Mouse (Mus musculus): ENCODE data around the gene Atp13a2.

The Atp13a2 gene

GRCm38 (mm10) chr4:140986711-140987395 lies at the start of gene Atp13a2:
Gene Atp13a2, plus strand, starts transcription at chr4:140986873.
- DNase-seq (ENCODE audit: low read depth, low spot score): peak; percentile 47

GRCm38 (mm10) chr4:140944356-140944755 lies 42.3 kb upstream of the Atp13a2 start:
- DNase-seq (ENCODE audit: low read depth, low spot score): no peak

GRCm38 (mm10) chr4:140944961-140945442 lies 41.7 kb upstream of the Atp13a2 start:
- DNase-seq (ENCODE audit: low read depth, low spot score): no peak

GRCm38 (mm10) chr4:140945571-140945970 lies 41.1 kb upstream of the Atp13a2 start:
- DNase-seq (ENCODE audit: low read depth, low spot score): no peak

- DNase-seq (ENCODE audit: low read depth, low spot score): no peak
These were observed 40.6 kb upstream of the Atp13a2 start for GRCm38 (mm10) chr4:140946048-140946447.

- no peak for DNase-seq (ENCODE audit: low read depth, low spot score)
These were observed 40.0 kb upstream of the Atp13a2 start for GRCm38 (mm10) chr4:140946580-140947205.

GRCm38 (mm10) chr4:140947487-140948440 lies 38.9 kb upstream of the Atp13a2 start:
- DNase-seq (ENCODE audit: low read depth, low spot score): no peak

- DNase-seq (ENCODE audit: low read depth, low spot score): no peak
These were observed 38.2 kb upstream of the Atp13a2 start for GRCm38 (mm10) chr4:140948481-140948880.

- no peak for DNase-seq (ENCODE audit: low read depth, low spot score)
These were observed 37.6 kb upstream of the Atp13a2 start for GRCm38 (mm10) chr4:140949052-140949451.

- no peak for DNase-seq (ENCODE audit: low read depth, low spot score)
These were observed 37.1 kb upstream of the Atp13a2 start for GRCm38 (mm10) chr4:140949616-140950015.

- no peak for DNase-seq (ENCODE audit: low read depth, low spot score)
These were observed 36.1 kb upstream of the Atp13a2 start for GRCm38 (mm10) chr4:140950574-140950973.

GRCm38 (mm10) chr4:140951861-140952641 lies 34.6 kb upstream of the Atp13a2 start:
- no peak for DNase-seq (ENCODE audit: low read depth, low spot score)

GRCm38 (mm10) chr4:140957131-140957702 lies 29.5 kb upstream of the Atp13a2 start:
- no peak for DNase-seq (ENCODE audit: low read depth, low spot score)

GRCm38 (mm10) chr4:140957725-140958124 lies 28.9 kb upstream of the Atp13a2 start:
- DNase-seq (ENCODE audit: low read depth, low spot score): no peak

- no peak for DNase-seq (ENCODE audit: low read depth, low spot score)
These were observed 28.4 kb upstream of the Atp13a2 start for GRCm38 (mm10) chr4:140958319-140958718.

GRCm38 (mm10) chr4:140959128-140959679 lies 27.5 kb upstream of the Atp13a2 start:
- DNase-seq (ENCODE audit: low read depth, low spot score): no peak

- no peak for DNase-seq (ENCODE audit: low read depth, low spot score)
These were observed 26.8 kb upstream of the Atp13a2 start for GRCm38 (mm10) chr4:140959715-140960479.

- DNase-seq (ENCODE audit: low read depth, low spot score): peak; percentile 95
These were observed 25.7 kb upstream of the Atp13a2 start, which contains the start of gene Sdhb for GRCm38 (mm10) chr4:140960781-140961466. Gene Sdhb, plus strand, starts transcription at chr4:140961203.
